Mouse (Mus musculus): ENCODE data around the gene Fam71f1.
A peak's percentile ranks its signal among the peaks of the same experiment; 100 is the strongest.

Fam71f1 gene

DNA sequence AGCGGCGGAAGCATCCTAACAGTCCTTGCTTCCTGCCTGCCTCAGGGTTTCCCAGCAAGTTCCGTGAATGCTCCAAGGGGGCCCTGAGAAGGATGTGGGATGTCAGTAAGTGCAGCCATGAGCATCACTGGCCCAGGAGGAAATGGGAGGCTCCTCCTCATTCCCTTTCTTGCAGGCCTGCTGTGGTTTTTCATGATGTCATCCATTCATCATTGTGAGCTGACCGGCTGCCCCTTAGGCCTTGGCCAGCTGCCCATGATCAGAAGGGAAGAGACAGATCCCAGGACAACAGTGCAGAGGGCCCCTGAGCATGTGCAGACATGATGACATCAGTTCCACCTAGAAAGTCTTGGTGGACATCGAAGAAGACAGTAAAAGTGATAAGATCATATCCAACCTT lies at the start of gene Fam71f1:
TSS of gene Fam71f1 (plus strand) at position 262 of the 400 bp plus-strand sequence.
- no peak for TF ChIP-seq GATA4 (IDR thresholded peaks at IDR 0.05; ENCODE audit: insufficient replicate concordance, low read length)

DNA sequence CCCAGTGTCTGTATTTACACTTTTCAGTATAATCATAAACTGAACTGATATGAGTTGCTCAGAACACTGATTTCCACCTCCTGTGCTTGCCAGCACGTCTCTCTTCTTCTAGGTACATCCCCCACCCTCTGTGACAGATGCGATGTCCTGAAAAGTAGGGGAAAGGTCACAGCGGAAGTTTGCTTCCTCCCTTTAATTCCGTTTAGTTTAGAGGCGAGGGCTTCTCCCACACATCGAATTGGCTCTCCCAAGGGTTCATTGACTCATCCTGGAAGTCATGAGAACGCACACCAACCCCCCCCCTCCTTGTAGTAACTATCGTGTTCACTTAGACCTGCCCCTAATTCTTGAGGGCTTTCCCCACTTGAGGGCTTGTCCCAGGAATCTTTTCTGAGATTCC lies 48.0 kb upstream of the Fam71f1 start:
- TF ChIP-seq GATA4 (IDR thresholded peaks at IDR 0.05; ENCODE audit: insufficient replicate concordance, low read length): no peak

DNA sequence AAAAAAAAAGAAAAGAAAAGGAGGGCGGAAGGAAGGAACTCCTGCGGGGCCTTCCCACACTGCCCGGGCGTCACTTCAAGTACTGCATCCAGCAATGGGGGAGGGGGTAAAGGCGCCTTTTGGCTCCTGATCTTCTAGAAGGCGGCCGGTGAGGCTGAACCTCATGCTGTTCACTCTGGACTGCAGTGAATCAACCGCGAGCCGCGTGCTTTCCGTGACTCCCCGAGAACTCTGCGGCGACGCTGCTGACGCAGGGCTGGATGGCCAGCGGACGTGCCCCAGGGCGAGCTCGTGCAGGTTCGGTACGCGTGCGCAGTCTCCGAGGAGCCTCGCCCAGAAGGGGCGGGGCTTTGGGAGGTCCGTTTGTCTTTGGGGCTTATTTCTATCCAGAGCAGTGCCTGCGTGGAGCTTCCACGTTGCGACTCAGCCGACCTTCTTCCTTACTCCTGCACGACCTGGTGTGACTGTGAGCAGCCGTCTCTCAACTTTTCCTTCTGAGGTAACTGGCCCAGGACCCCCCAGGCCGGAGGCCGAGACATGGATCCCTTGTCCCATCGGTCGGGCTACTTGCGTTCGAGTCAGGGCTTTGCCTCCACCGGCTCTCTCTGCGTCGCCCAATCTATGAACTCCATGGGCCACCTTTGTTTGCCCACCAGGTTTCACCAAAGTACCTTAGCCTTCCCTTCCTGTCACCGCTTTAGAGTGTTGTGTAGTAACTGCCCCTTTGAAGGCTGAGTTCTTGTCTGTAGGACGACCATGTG lies 46.4 kb upstream of the Fam71f1 start, which contains the start of gene Hilpda:
TSS of gene Hilpda (plus strand) at position 177 of the 761 bp plus-strand sequence.
- peak; percentile 45; the same call in 1 of the 2 replicates for TF ChIP-seq GATA4 (IDR thresholded peaks at IDR 0.05; ENCODE audit: insufficient replicate concordance, low read length)

DNA sequence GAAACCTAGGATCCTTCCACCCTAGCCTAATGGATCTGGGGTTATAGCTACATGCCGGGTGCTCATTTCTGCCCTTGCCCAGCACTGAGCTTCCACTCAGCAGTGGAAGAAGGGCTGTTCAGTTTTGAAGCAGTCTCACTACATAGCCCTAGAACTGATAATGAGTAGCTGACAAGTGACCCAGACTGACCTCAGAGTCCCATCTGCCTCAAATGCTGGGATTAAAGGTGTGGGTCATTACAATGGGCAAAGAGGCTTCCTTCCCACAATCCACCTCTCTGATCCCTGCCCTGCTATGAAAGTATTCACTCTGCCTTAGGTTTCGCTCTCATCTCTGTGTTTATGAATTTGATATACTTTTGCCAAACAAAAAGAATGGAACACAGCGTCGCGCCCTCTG lies 42.2 kb upstream of the Fam71f1 start:
- TF ChIP-seq GATA4 (IDR thresholded peaks at IDR 0.05; ENCODE audit: insufficient replicate concordance, low read length): no peak

DNA sequence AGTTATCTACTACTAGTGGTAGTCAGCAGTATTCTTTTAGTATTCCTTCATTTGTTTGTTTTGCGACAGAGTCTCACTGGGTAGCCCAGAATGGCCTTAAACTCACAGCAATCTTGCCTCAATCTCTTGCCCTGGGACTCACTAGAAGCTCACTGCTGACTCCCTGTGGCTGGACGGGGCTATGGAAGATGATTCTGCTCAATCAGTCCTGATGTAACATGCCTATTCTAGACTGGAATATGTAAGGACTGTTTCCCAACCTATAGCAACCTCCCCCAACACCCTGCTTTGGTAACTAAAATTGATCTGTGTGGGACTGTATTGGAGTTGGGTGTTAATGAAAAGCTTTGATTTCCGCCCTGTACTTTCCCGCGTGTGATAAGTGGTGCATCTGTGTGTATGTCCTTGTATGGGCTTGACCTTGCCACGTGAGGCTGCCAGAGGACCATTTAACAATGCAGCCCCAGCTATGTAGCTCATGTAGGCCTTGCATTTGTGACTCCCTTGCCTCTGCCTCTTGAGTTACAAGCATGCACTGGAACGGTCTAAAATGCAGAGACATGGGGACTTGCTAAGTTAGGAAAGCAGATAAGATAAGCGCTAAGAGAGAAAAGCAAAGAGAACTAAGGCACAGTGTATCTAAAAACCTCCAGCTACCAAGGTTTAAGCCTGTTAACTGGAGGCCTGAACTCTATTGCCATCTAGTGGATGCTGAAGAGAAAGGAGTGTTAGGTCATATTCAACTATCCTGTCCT lies 40.2 kb upstream of the Fam71f1 start:
- TF ChIP-seq GATA4 (IDR thresholded peaks at IDR 0.05; ENCODE audit: insufficient replicate concordance, low read length): peak; percentile 6; the same call in 1 of the 2 replicates

DNA sequence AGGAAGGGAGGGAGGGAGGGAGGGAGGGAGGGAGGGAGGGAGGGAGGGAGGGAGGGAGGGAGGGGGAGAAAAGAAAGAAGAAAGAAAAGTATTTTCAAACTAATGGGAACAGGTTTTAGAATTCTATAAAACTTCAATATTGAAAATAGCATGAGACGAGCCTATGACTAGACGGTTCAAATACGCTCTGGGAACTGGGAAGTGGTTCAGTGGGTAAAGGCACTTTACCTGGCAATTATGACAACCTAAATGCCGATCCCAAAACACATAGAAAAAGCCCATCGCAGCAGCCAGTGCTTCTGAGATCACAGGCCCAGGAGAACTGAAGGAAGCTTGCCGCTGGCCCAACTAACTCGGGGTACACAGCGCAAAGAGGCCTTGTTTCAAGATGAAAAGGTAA lies 39.6 kb upstream of the Fam71f1 start, which contains the start of gene Fam71f2:
TSS of gene Fam71f2 (plus strand) at position 301 of the 400 bp plus-strand sequence.
- TF ChIP-seq GATA4 (IDR thresholded peaks at IDR 0.05; ENCODE audit: insufficient replicate concordance, low read length): no peak

DNA sequence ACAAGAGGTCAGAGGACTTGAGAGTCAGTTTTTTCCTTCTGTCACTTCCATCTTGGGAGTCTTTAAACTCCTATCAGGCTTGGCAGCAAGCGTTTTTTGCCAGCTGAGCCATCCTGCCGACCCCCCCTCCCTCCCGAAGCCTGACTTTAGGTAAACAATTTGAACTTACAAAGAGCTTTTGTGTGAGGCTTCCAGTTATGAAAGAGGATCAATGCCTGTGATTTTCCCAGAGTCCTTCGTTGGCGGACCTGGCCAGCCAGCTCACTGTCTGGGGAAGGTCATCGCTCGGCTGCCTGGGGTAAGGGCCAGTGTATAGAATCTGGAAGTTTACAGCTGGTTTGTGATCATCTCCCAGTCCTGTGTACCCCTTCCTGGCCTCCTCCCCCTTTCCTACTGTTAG lies 38.3 kb upstream of the Fam71f1 start:
- no peak for TF ChIP-seq GATA4 (IDR thresholded peaks at IDR 0.05; ENCODE audit: insufficient replicate concordance, low read length)

DNA sequence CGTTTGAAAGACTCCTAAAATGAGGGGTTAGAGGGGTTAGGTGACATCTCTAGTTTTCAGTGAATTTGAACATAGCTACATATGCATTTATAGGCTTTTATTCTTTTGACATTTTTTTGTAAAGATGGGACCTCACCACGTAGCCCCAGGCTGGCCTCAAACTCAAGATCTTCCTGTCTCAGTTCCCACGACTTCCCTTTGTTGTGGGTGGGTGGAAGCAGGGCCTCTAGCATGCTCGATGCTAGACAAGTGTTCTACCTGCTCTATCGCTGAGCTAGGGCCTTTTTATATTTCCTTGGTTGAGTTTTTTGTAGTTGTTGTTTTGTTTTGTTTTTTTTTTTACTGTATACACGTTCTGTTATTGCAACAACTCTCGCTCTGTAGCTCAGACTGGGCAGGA lies 32.1 kb upstream of the Fam71f1 start:
- no peak for TF ChIP-seq GATA4 (IDR thresholded peaks at IDR 0.05; ENCODE audit: insufficient replicate concordance, low read length)

DNA sequence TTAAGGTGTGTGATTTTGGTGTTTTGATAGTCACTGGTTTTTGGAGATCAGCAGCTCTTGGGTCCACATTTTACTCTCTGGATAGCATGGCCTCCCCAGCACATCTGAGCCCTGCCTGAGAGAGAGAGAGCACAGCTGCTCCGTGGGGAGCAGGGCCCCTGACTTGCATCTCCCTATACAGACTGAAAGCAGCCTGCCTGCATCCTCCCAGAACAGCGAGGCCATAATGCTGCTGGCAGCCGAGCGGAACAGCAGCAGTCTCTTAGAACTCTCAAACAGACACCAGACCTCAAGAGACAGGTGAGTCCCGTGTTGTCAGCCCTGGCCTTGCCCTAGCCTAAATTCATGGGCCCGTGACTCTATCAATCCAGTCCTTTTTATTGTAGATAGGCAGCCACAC lies 31.5 kb upstream of the Fam71f1 start:
- no peak for TF ChIP-seq GATA4 (IDR thresholded peaks at IDR 0.05; ENCODE audit: insufficient replicate concordance, low read length)

DNA sequence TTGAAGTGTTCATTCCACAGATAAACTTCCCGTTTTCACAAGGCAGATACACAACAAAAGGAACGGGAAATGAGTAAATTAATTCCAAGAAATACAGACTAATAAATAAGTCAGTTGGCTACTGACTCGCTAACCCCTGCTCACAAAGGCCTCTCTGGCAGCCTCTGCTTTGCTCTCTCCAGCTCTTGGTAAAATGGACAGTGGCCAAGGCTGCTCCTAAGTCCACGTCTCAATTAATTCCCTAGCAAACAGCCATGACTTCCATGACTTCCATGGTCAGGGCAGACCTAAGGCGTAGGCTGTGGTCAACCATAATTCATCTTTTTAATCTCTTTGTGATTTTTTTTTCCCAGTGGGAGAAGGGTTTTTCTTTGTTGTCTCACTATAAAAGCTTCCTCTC lies 31.0 kb upstream of the Fam71f1 start:
- TF ChIP-seq GATA4 (IDR thresholded peaks at IDR 0.05; ENCODE audit: insufficient replicate concordance, low read length): no peak

DNA sequence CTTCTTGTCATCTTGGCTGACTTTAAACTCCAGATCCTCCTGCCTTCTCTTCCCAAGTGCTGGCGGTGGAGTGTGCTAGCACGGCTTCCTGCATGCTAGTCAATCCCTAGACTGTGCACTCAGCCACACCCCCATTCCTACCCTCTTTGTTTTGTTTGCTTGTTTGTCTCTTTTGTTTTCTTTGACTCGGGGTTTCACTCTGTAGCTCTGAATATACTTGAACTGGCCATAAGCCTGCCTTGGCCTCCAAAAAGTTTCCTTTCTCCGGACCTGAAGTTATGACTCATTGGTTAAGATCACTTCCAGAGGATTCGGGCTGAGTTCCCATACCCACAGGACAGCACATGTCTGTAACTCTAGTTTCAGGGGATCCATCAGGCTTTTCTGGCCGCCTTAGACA lies 30.3 kb upstream of the Fam71f1 start:
- TF ChIP-seq GATA4 (IDR thresholded peaks at IDR 0.05; ENCODE audit: insufficient replicate concordance, low read length): no peak

DNA sequence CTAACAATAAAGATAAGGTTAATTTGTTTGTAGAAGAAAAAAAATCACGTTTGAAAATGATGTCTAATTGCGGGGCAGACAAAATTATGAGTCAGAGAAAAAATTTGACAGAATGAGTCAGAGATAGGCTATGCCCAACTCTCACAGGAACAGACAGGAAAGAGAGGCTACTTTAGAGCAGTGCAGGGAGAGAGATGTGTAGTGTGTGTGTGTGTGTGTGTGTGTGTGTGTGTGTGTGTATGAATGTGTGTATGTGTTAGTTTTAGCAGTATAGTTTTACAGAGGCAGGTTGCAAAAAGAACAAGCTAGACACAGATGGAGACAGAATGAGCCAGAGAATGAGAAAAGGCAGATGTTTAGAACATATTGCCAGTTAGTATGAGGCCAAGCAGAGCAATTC lies 19.8 kb upstream of the Fam71f1 start:
- no peak for TF ChIP-seq GATA4 (IDR thresholded peaks at IDR 0.05; ENCODE audit: insufficient replicate concordance, low read length)

DNA sequence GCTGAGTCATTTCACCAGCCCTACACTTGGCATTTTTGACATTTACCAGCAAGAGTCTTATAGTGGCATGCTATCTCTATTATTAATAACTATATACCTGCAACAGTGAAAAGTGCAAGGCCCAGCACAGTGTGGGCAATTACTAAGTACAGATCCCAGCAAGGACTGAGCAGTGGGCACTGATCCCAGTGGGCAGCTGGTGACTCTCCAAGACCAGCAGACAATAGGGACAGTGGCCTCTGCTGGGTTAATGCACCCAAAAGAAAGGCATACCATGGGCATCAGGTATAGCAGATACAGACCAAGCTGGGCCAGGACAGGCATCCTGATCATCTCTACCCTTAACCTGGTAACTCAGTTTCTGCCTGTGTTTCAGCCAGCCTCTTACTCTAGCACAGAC lies 15.7 kb upstream of the Fam71f1 start:
- TF ChIP-seq GATA4 (IDR thresholded peaks at IDR 0.05; ENCODE audit: insufficient replicate concordance, low read length): no peak

DNA sequence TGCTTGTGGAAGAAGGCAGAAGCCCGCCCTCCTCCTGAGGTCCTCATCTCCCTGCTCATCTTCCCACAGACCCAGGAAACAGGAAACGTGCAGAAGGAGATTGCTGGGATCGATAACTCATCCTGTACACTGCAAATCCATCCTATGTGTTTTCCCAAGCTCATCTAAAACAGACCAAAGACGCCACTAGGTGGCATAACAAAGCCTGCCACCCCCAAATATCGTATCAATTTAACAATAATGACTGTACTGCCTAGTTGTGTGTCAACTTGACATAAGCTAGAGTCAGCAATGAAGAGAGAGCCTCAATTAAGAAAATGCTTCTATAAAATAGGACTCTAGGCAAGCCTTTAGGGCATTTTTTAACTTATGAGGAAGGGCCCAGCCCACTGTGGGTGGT lies 15.2 kb upstream of the Fam71f1 start:
- TF ChIP-seq GATA4 (IDR thresholded peaks at IDR 0.05; ENCODE audit: insufficient replicate concordance, low read length): no peak

DNA sequence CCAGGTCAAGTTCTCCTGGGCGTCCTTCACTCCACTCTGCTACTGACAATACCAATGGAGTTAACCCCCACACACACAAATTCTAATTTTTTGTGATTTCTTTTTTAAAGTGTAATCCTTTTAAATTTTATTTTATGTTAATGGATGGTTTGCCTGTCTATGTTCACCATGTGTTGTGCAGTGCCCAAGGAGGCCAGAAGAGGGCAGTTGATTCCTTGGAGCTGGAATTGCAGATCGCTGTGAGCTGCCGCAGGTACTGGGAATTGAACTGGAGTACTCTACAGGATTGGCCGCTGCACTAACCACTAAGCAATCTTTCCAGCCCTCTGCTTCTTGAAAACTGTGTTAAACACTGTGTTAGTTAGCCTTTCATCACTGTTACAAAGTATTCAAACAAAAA lies 13.5 kb upstream of the Fam71f1 start:
- no peak for TF ChIP-seq GATA4 (IDR thresholded peaks at IDR 0.05; ENCODE audit: insufficient replicate concordance, low read length)

All from liver, adult (tissue).